Mouse (Mus musculus) liver, postnatal 0 days (tissue): ENCODE results near the gene Ppp6r1.

Experiments used
- CTCF ChIP-seq: sonication (generic); IDR thresholded peaks from 2 replicates; pipeline ENCODE4 v1.5.1; 2016; ENCODE audit warnings: antibody characterized with exemption, low read depth
- EP300 ChIP-seq: IDR thresholded peaks from 2 replicates; pipeline ENCODE4 v1.6.1; 2016; ENCODE audit warnings: antibody characterized with exemption, low read depth, mild to moderate bottlenecking

GRCm38 (mm10) chr7:4603873-4604272, 54.9 kb downstream of the Ppp6r1 start, which contains the start of gene Ptprh:
- no peak for TF ChIP-seq CTCF
- TF ChIP-seq EP300: no peak
